In the genomic region with DNA sequence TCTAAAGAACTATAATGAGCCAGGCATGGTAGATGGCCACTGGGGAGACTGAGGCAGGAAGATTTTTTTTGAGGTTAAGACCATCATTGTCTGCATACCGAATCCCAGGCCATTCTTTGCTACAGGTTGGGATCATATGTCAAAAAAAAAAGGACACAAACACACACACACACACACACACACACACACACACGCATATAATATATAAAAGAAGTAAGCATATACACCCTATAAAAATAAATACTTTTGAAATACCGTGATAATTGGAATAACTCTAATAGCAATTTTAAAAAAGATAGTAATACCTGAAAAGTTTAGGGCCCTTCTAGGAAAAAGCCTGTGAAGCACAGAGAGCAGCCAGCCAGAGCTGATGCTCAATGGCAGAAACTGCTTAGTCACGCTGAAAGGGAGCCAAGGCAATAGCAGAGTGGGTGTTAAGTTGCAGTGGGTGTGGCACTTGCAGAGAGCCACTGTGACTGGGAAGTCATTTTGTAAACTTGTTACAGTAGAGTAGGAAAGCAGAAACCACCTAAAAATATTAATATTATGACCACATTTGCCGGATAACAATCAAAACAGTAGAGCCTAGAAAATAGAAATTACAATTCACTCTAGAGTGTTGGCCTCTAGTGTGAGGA, we compare ENCODE assay signal across 9 mouse cellular contexts.
DNase-seq lines count a peak whose midpoint lies in the region; ATAC-seq and TF ChIP-seq lines count a peak whose summit lies in the region.
"Had no signal": no experiment of that assay in that cellular context is flagged by ENCODE, and none has a peak within 500 bp of the region (broad histone marks: within the 10 kb centered on the region; RNA-seq: fewer than 3 reads in every experiment).

No protein-coding gene starts in this region.

- H3K4me1 ChIP-seq in embryonic facial prominence, embryonic 11.5 days (ENCODE audit: control insufficient read depth, insufficient read depth, low read length), result no peaks in the 10 kb centered on the region
- no peaks in the 10 kb centered on the region for H3K4me1 ChIP-seq in embryonic facial prominence, embryonic 10.5 days
- no peaks in the 10 kb centered on the region for H3K4me1 ChIP-seq in heart, postnatal 0 days (ENCODE audit: control insufficient read depth, insufficient read depth)
- H3K4me1 ChIP-seq in liver, adult 2 months (ENCODE audit: control insufficient read depth, insufficient read depth, low read length), result peaks cover 2% of the 10 kb centered on the region; the same call in 1 of the 2 replicates
- H3K4me1 ChIP-seq in hindbrain, embryonic 10.5 days (replicated peaks), result no peaks in the 10 kb centered on the region

- TF ChIP-seq POLR2A in liver, adult 2 months (IDR thresholded peaks at IDR 0.05; ENCODE audit: extremely low read depth, insufficient read depth, low read length), result no peak

- no peaks in the 10 kb centered on the region for H3K27me3 ChIP-seq in embryonic facial prominence, embryonic 11.5 days (ENCODE audit: control insufficient read depth, insufficient read depth, low read length)
- H3K27me3 ChIP-seq in embryonic facial prominence, embryonic 10.5 days (replicated peaks; ENCODE audit: low read depth, poor library complexity, severe bottlenecking), result no peaks in the 10 kb centered on the region
- no peaks in the 10 kb centered on the region for H3K27me3 ChIP-seq in heart, postnatal 0 days (ENCODE audit: control insufficient read depth, insufficient read depth, low read length)
- no peaks in the 10 kb centered on the region for H3K27me3 ChIP-seq in liver, adult 2 months (ENCODE audit: control insufficient read depth, insufficient read depth, low read length)
- no peaks in the 10 kb centered on the region for H3K27me3 ChIP-seq in hindbrain, embryonic 10.5 days (ENCODE audit: insufficient read depth, poor library complexity, severe bottlenecking)

- no peak overlapping the region for H3K27ac ChIP-seq in embryonic facial prominence, embryonic 11.5 days (replicated peaks; ENCODE audit: low read depth, low read length)
- no peak overlapping the region for H3K27ac ChIP-seq in embryonic facial prominence, embryonic 10.5 days (replicated peaks)
- no peak overlapping the region for H3K27ac ChIP-seq in heart, postnatal 0 days (ENCODE audit: low read depth)
- H3K27ac ChIP-seq in liver, adult 2 months (replicated peaks; ENCODE audit: insufficient read depth, low read depth, low read length), result no peak overlapping the region
- no peak overlapping the region for H3K27ac ChIP-seq in hindbrain, embryonic 10.5 days
- H3K27ac ChIP-seq: left cerebral cortex, adult 2 months had no signal

- H3K36me3 ChIP-seq in embryonic facial prominence, embryonic 11.5 days (replicated peaks; ENCODE audit: control insufficient read depth, insufficient read depth, low read depth, low read length), result no peaks in the 10 kb centered on the region
- H3K36me3 ChIP-seq in embryonic facial prominence, embryonic 10.5 days (replicated peaks), result no peaks in the 10 kb centered on the region
- no peaks in the 10 kb centered on the region for H3K36me3 ChIP-seq in heart, postnatal 0 days (replicated peaks; ENCODE audit: control insufficient read depth, insufficient read depth, low read length)
- H3K36me3 ChIP-seq in liver, adult 2 months (ENCODE audit: control insufficient read depth, insufficient read depth, low read length), result no peaks in the 10 kb centered on the region
- no peaks in the 10 kb centered on the region for H3K36me3 ChIP-seq in hindbrain, embryonic 10.5 days

- no peak overlapping the region for H3K4me3 ChIP-seq in embryonic facial prominence, embryonic 11.5 days (ENCODE audit: low read depth, low read length)
- H3K4me3 ChIP-seq in embryonic facial prominence, embryonic 10.5 days, result no peak overlapping the region
- H3K4me3 ChIP-seq in heart, postnatal 0 days (ENCODE audit: low read depth, low read length), result no peak overlapping the region
- no peak overlapping the region for H3K4me3 ChIP-seq in liver, adult 2 months (ENCODE audit: insufficient read depth, low read depth, low read length)
- H3K4me3 ChIP-seq in hindbrain, embryonic 10.5 days, result no peak overlapping the region
- H3K4me3 ChIP-seq: left cerebral cortex, adult 2 months had no signal

- no peaks in the 10 kb centered on the region for H3K9me3 ChIP-seq in embryonic facial prominence, embryonic 11.5 days (replicated peaks; ENCODE audit: control insufficient read depth, low read length)
- H3K9me3 ChIP-seq in embryonic facial prominence, embryonic 10.5 days, result no peaks in the 10 kb centered on the region
- no peaks in the 10 kb centered on the region for H3K9me3 ChIP-seq in heart, postnatal 0 days (replicated peaks; ENCODE audit: control insufficient read depth, low read length)
- H3K9me3 ChIP-seq in hindbrain, embryonic 10.5 days, result no peaks in the 10 kb centered on the region

- DNase-seq in embryonic facial prominence, embryonic 11.5 days (ENCODE audit: low spot score), result peak; percentile 47
- DNase-seq in embryonic facial prominence, embryonic 10.5 days (ENCODE audit: low spot score), result no peak
- DNase-seq in A20 (ENCODE audit: low read depth, low spot score), result peak; percentile 68
- DNase-seq in heart, postnatal 0 days (ENCODE audit: low spot score), result no peak
- DNase-seq in liver, adult 2 months (ENCODE audit: extremely low read depth, low read depth, low spot score), result peak; percentile 53
- peak; percentile 54 to 84 for DNase-seq in spleen, postnatal 10 days (ENCODE audit: low spot score in 2 of 2)
- no peak for DNase-seq in hindbrain, embryonic 10.5 days (ENCODE audit: low spot score)

- 71% methylated on average over 5 of the region's 5 CpGs for WGBS in embryonic facial prominence, embryonic 11.5 days
- 78% methylated on average over 5 of the region's 5 CpGs for WGBS in embryonic facial prominence, embryonic 10.5 days
- WGBS in heart, postnatal 0 days, result 72% methylated on average over 5 of the region's 5 CpGs
- WGBS in liver, adult 2 months, result 70% methylated on average over 5 of the region's 5 CpGs
- WGBS in hindbrain, embryonic 10.5 days, result 75% methylated on average over 5 of the region's 5 CpGs

- no peaks in the 10 kb centered on the region for H3K79me2 ChIP-seq in liver, adult 2 months (ENCODE audit: control insufficient read depth, insufficient read depth, low read length)

- TF ChIP-seq EP300 in heart, postnatal 0 days (IDR thresholded peaks at IDR 0.05; ENCODE audit: low read depth), result no peak

- no peak overlapping the region for H3K4me2 ChIP-seq in embryonic facial prominence, embryonic 11.5 days (ENCODE audit: low read depth, low read length)
- H3K4me2 ChIP-seq in heart, postnatal 0 days (ENCODE audit: low read depth, low read length), result no peak overlapping the region

- no peak for TF ChIP-seq CTCF in heart, postnatal 0 days (IDR thresholded peaks at IDR 0.05; ENCODE audit: low read depth)
- no peak for TF ChIP-seq CTCF in liver, adult 2 months (IDR thresholded peaks at IDR 0.05; ENCODE audit: low read depth, low read length)

- ATAC-seq in embryonic facial prominence, embryonic 11.5 days (replicated peaks; ENCODE audit: insufficient number of reproducible peaks, low FRiP score, low TSS enrichment, low read depth), result no peak
- ATAC-seq in common myeloid progenitor, adult 5-6 weeks (replicated peaks; ENCODE audit: low read depth, poor library complexity, severe bottlenecking), result peak; percentile 99
- ATAC-seq in heart, postnatal 0 days (ENCODE audit: insufficient read depth, low read depth), result peak; percentile 71; the same call in 1 of the 2 replicates

- no peak overlapping the region for H3K9ac ChIP-seq in embryonic facial prominence, embryonic 11.5 days (replicated peaks; ENCODE audit: low read length)
- no peak overlapping the region for H3K9ac ChIP-seq in heart, postnatal 0 days (replicated peaks; ENCODE audit: low read depth, low read length)
- no peak overlapping the region for H3K9ac ChIP-seq in liver, adult 2 months (ENCODE audit: low read depth, low read length)

Comparison
In these comparisons a context has a peak if more than half of its experiments do, and no peak if none do; other contexts are left out.
1. DNase-seq: peak in embryonic facial prominence, embryonic 11.5 days (single experiment), A20 (single experiment), liver, adult 2 months (single experiment) and spleen, postnatal 10 days (2 of 2); none in embryonic facial prominence, embryonic 10.5 days (single experiment), heart, postnatal 0 days (single experiment) and hindbrain, embryonic 10.5 days (single experiment).